Mouse (Mus musculus) ES-Bruce4 (cell line): Measurements from ENCODE around the gene Fgf18.

ENCODE experiments used
- CTCF ChIP-seq: IDR thresholded peaks from one replicate; pipeline ENCODE4 v1.8.1; 2011; ENCODE audit warnings: low read depth, low read length
- EP300 ChIP-seq: IDR thresholded peaks from 2 replicates; pipeline ENCODE4 v1.6.1; 2011; ENCODE audit warnings: low read depth, low read length; ENCODE audit not compliant: insufficient read depth

DNA sequence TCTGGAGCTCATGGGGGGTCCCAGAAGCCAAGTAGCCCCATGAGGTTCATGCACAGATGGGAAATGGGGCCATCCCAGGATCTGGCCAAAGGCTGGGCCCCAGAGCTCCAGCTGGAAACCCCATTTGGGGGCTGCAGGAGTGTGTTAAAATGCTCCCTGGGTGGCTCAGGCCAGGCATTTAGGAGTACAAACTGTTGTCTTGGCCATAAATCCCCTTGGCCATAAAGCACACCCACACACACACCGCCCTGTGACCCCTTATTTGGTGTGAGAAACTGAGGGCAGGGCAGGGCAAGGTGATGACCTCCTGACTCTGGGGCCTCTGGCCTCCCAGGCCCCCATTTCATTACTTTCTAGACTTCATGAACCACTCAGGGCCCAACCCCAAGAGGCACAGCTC lies 61.2 kb downstream of the Fgf18 start:
- no peak for TF ChIP-seq CTCF
- TF ChIP-seq EP300: no peak
